Mouse (Mus musculus): ENCODE data around the gene Cbx3. TPM values are rescaled to one million over a fixed set of nuclear protein-coding genes. Genes with fewer than 3 reads are reported as not detected.
A peak's percentile ranks its signal among the peaks of the same experiment; 100 is the strongest.

The Cbx3 gene
- polyA plus RNA-seq, 1 experiment from 2014 or later: 589 TPM

DNA sequence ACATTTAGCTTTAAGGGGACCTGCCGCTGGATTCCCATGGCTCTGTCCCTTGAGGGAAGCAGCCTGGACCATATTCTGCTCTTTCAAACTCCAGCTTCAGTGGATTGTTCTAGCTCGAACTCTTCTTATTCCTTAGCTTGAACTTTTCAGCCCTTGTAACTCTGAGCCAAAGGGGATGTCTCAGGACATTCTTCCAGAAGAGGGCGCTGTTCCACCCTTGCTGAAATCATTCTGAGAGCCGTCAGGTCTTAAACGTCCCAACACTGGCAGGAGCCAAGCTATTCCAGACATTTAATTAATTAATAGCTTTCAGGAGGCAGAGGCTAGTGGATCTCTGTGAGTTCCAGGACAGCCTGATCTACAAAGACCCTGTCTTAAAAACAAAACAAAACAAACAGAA is 39.9 kb downstream of the Cbx3 start:
- no peaks in the 10 kb centered on the region for H3K27me3 ChIP-seq (replicated peaks)
- no peak overlapping the region for H3K9ac ChIP-seq
- H3K27ac ChIP-seq: no peak overlapping the region
- H3K4me1 ChIP-seq: no peaks in the 10 kb centered on the region
- H3K4me3 ChIP-seq: no peak overlapping the region
- ATAC-seq (ENCODE audit: low FRiP score, low read depth): no peak
- no peaks in the 10 kb centered on the region for H3K36me3 ChIP-seq
- H3K4me2 ChIP-seq (replicated peaks): no peak overlapping the region
- 29% methylated on average over 5 of the region's 5 CpGs for WGBS
- H3K9me3 ChIP-seq: no peaks in the 10 kb centered on the region

DNA sequence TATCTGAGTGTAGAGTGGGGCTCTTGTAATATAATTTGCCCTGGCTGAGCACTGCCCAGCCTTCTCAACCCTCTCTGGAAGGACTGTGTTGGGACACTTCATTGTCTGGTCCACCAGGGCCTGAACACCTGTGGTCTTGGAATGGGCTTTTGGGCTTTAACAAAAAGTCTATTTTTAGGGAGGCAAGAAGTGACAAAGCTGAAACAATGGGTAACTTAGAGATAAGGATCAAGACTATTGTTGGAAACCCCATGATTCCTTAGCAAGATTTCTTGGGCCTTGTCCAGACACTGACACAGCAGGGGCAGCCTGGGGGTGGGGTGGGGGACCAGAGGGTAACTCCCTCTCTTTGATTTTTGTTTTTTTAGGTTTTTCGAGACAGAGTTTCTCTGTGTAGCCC is 40.8 kb downstream of the Cbx3 start:
- H3K4me2 ChIP-seq (replicated peaks): no peak overlapping the region
- no peaks in the 10 kb centered on the region for H3K27me3 ChIP-seq (replicated peaks)
- no peak overlapping the region for H3K4me3 ChIP-seq
- H3K9me3 ChIP-seq: no peaks in the 10 kb centered on the region
- H3K4me1 ChIP-seq: no peaks in the 10 kb centered on the region
- no peaks in the 10 kb centered on the region for H3K36me3 ChIP-seq
- 63% methylated on average over 1 of the region's 1 CpGs for WGBS
- no peak overlapping the region for H3K27ac ChIP-seq
- ATAC-seq (ENCODE audit: low FRiP score, low read depth): no peak
- no peak overlapping the region for H3K9ac ChIP-seq

DNA sequence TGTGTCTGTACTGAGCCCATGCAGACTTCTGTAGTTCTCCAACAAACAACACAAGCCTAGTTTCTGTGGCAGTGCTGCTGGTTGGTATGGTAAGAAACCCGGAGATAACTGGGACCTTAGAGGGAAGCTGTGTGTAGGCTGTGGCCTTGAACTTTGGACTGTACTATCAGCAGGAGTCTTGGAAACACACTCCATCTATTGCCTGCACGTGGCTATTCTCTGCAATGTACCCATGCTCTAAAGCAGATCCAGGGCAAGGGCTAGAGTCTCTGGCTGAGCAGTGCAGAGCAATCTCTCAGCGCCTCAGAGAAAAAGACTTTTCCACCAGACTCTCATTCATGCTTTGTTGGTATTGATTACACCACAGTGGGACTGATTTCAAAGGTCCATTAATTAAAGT is 43.6 kb downstream of the Cbx3 start:
- Histone ChIP-seq H3K27me3 (replicated peaks) (no peaks in the 10 kb centered on the region), H3K9ac (no peak overlapping the region), H3K36me3 (no peaks in the 10 kb centered on the region), H3K4me1 (no peaks in the 10 kb centered on the region), H3K27ac (no peak overlapping the region), H3K9me3 (no peaks in the 10 kb centered on the region), H3K4me2 (replicated peaks) (no peak overlapping the region), H3K4me3 (no peak overlapping the region)
- WGBS: 83% methylated on average over 3 of the region's 3 CpGs
- no peak for ATAC-seq (ENCODE audit: low FRiP score, low read depth)

DNA sequence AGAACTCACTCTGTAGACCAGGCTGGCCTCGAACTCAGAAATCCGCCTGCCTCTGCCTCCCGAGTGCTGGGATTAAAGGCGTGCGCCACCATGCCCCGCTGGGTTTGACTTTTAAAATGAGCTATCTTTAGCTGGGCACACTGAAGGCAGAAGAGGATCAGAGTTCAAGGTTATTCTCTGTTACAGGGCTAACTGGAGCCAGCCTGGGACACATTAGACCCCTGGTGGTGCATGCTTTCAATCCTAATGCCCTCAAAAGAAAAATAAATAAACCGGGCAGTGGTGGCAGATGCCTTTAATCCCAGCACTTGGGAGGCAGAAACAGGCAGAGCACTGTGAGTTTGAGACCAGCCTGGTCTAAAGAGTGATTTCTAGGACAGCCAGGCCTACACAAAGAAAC is 44.7 kb downstream of the Cbx3 start:
- WGBS: 92% methylated on average over 7 of the region's 7 CpGs
- Histone ChIP-seq H3K9me3 (no peaks in the 10 kb centered on the region), H3K9ac (no peak overlapping the region), H3K4me2 (replicated peaks) (no peak overlapping the region), H3K4me1 (no peaks in the 10 kb centered on the region), H3K4me3 (no peak overlapping the region), H3K36me3 (no peaks in the 10 kb centered on the region), H3K27me3 (replicated peaks) (no peaks in the 10 kb centered on the region), H3K27ac (no peak overlapping the region)
- ATAC-seq (ENCODE audit: low FRiP score, low read depth): no peak

DNA sequence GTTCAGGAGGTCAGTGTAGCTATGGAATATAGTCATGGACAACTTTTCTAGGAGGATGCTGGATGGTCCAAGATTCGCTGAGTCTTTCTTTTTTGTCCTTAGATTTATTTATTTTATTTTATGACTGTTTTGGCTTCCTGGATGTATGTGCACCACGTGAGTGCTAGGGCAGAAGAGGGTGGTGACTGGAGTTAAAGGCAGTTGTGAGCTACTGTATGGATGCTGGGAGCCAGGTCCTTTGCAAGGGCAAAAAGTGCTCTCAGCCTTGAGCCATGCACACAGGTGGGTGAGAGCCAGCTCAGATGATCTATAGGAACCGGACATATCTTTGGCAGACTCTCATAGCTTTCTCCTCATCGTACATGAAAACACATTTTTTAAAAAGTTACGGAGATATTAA is 53.1 kb downstream of the Cbx3 start:
- Histone ChIP-seq H3K9ac (no peak overlapping the region), H3K36me3 (no peaks in the 10 kb centered on the region)
- ATAC-seq (ENCODE audit: low FRiP score, low read depth): no peak

DNA sequence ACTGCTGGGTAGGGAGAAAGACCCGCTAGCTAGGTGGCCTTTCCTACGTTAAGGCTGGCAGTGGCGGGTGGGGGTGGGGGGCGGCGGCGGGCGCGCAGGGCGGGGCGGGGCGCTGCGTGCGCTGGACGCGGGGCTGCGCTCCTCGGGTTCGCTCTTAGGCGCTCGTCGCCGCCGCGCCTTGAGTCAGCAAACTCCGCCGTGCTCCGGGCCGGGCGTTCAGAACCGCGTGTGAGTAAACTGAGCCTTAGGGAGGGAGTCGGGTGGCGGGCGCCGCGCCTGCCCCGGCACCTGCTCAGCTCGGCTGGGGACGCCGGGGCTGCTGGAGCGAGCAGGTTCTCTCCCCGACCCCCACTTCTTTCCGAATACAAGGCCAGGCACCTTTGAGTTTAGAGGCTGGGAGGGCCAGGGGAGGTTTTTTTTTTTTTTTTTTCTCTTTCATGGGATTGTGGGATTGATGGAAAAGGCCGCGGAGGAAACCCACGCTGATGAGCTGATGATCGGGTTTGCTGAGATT is 53.7 kb downstream of the Cbx3 start, which contains the start of gene Snx10:
Gene Snx10 (plus strand): TSS at position 95 of the 514 bp plus-strand sequence.
- under 1% methylated on average over 42 of the region's 47 CpGs for WGBS
- H3K4me3 ChIP-seq: peak within 1 kb of the TSS; percentile 68
- H3K27me3 ChIP-seq (replicated peaks): no peaks in the 10 kb centered on the region
- peak; percentile 76 for ATAC-seq (ENCODE audit: low FRiP score, low read depth)
- no peaks in the 10 kb centered on the region for H3K36me3 ChIP-seq
- no peaks in the 10 kb centered on the region for H3K9me3 ChIP-seq
- peak within 1 kb of the TSS; percentile 53 for H3K27ac ChIP-seq
- peak within 1 kb of the TSS; percentile 82 for H3K4me2 ChIP-seq (replicated peaks)
- peaks cover 15% of the 10 kb centered on the region for H3K4me1 ChIP-seq
- H3K9ac ChIP-seq: peak within 1 kb of the TSS; percentile 69

More for the DNA sequence above, 53.1 kb downstream of the Cbx3 start:
- Histone ChIP-seq H3K4me1 (peaks cover 10% of the 10 kb centered on the region), H3K4me3 (peak overlapping the region; percentile 68), H3K27me3 (replicated peaks) (no peaks in the 10 kb centered on the region), H3K9me3 (no peaks in the 10 kb centered on the region), H3K4me2 (replicated peaks) (peak overlapping the region; percentile 82), H3K27ac (no peak overlapping the region)
- WGBS: 28% methylated on average over 5 of the region's 5 CpGs

DNA sequence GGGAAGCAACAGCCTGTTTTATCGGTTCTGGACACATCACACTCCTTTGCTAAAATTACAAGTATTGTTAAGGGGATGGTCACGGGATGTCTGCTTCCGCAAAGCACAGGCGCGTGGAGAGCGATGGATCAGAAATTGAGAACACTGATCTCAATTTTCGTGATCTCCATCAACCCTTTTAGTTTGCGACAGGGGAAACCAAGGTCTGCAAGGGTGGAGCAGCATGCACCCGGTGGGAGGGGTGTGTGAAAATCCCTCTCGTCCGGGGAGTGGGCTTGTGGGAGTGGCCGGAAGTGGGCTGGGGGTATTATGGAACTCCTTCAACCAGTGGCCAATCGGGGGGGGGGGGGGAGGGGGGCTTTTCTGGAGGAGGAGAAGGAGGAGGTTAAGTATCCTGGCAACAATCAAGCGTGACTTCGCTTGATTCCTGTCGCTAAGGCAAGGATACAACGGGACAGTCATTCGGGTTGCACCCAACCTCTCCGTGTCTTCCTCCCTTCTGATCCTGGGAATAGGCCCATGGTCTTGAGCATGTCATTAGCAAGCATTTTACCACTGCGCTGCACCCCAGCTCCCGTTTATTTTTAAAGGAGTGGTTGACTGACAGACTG is 54.3 kb downstream of the Cbx3 start:
- peak; percentile 80 for ATAC-seq (ENCODE audit: low FRiP score, low read depth)
- Histone ChIP-seq H3K4me3 (peak overlapping the region; percentile 68), H3K36me3 (no peaks in the 10 kb centered on the region), H3K9ac (peak overlapping the region; percentile 69), H3K4me2 (replicated peaks) (peak overlapping the region; percentile 82), H3K9me3 (no peaks in the 10 kb centered on the region), H3K27me3 (replicated peaks) (no peaks in the 10 kb centered on the region), H3K27ac (no peak overlapping the region), H3K4me1 (peaks cover 20% of the 10 kb centered on the region)
- 1% methylated on average over 21 of the region's 21 CpGs for WGBS

DNA sequence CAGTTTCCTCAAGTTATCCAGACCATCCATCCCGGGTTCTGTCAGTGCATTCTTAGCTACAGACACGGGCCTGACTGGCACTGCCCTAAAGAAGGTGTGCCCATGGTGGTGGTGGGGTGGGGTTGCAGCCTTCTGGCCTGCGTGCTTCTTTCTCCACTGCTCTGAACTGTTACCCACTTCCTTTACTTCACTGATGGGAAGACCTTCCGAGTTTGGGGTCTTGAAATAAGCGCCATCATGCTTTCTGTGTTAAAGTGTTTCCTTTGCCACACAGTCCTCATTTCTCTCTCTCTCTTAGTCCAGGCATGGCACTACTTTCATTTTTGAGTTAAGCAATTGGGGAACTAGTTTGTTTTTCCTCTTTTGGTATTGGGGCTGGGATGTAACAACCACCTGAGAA is 54.8 kb downstream of the Cbx3 start:
- H3K9ac ChIP-seq: peak overlapping the region; percentile 69; the same call in 1 of the 2 replicates
- H3K4me1 ChIP-seq: peaks cover 24% of the 10 kb centered on the region
- peak overlapping the region; percentile 82 for H3K4me2 ChIP-seq (replicated peaks)
- ATAC-seq (ENCODE audit: low FRiP score, low read depth): peak; percentile 42
- WGBS: 44% methylated on average over 5 of the region's 5 CpGs
- H3K4me3 ChIP-seq: peak overlapping the region; percentile 68
- no peaks in the 10 kb centered on the region for H3K27me3 ChIP-seq (replicated peaks)
- no peaks in the 10 kb centered on the region for H3K9me3 ChIP-seq
- H3K36me3 ChIP-seq: no peaks in the 10 kb centered on the region
- H3K27ac ChIP-seq: no peak overlapping the region

DNA sequence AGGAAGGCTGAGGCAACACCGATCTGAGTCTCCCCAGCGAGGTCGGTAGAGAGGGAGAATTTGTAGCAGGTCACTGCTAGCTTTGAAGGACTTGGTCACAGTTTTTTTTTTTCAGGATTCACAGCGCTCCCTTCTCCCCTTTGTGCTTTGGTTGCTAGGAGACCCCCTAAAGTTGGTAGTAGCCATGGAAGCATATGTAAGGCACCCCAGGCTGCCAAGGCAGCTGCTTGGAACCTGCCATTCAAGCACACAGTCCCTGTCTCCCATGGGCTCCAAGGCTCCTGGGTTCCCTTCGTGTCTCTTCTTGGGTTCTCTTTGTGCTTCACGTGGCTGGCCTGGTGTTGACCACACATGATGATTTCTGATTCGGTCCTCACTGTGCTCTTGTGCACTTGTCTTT is 59.3 kb downstream of the Cbx3 start:
- WGBS: 27% methylated on average over 7 of the region's 7 CpGs
- H3K27ac ChIP-seq: no peak overlapping the region
- H3K36me3 ChIP-seq: no peaks in the 10 kb centered on the region
- 0 out of 2 replicates have a peak overlapping the region, but pooled peaks have one; percentile 3 for H3K4me2 ChIP-seq (replicated peaks)
- H3K9me3 ChIP-seq: no peaks in the 10 kb centered on the region
- peak; percentile 65; the same call in 1 of the 2 replicates for ATAC-seq (ENCODE audit: low FRiP score, low read depth)
- no peaks in the 10 kb centered on the region for H3K27me3 ChIP-seq (replicated peaks)
- no peak overlapping the region for H3K4me3 ChIP-seq
- H3K9ac ChIP-seq: no peak overlapping the region
- H3K4me1 ChIP-seq: peaks cover 21% of the 10 kb centered on the region

Other genes with a start within 250 kb of the Cbx3 start
- gene Nfe2l3, start 37.7 kb upstream of the Cbx3 start, polyA plus RNA-seq (2016; fragmentation: Nextera tagmentation; extraction: Ambion mirVana): 2.8 and 3.4 TPM in 2 replicates
- gene Hnrnpa2b1, start 466 bp upstream of the Cbx3 start, polyA plus RNA-seq (2016; fragmentation: Nextera tagmentation; extraction: Ambion mirVana): 2,094 and 2,188 TPM in 2 replicates
- 39.0 and 42.6 TPM in 2 replicates for gene Snx10, start 53.5 kb downstream of the Cbx3 start, polyA plus RNA-seq (2016; fragmentation: Nextera tagmentation; extraction: Ambion mirVana)